Mouse (Mus musculus) cortical plate, adult 2 months (tissue): ENCODE data around the gene Gm6614.

Source experiments
- CTCF ChIP-seq: fragments of 200-500 bp; IDR thresholded peaks from 2 replicates; pipeline ENCODE4 v1.5.1; 2011; ENCODE audit warnings: mild to moderate bottlenecking, control low read depth, low read length; ENCODE audit not compliant: insufficient read depth; ENCODE audit errors: extremely low read depth
- POLR2A ChIP-seq: fragments of 200-500 bp; IDR thresholded peaks from 2 replicates; pipeline ENCODE4 v1.6.1; 2011; ENCODE audit warnings: mild to moderate bottlenecking, low read length, control low read depth; ENCODE audit not compliant: insufficient read depth; ENCODE audit errors: extremely low read depth

DNA sequence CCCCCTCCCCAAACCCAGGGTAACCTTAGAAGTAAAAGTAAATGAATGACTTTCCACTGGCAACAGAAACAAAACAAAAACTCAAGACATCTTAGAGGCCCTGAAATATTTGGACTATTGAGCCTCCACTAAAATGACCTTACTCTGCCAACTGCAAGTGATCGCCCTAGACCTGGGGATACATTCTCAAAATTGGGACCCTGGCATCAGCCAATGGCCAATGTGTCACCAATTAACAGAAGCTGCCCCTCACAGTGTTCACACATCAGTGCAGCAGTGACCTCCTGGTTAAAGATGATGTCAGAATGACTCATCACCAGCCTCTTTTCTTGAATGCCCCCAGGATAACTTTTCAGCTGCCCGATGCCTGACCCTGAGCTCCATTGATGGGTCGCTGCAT is 30.7 kb upstream of the Gm6614 start:
- TF ChIP-seq CTCF (no peak), POLR2A (no peak)
